Mouse (Mus musculus) hematopoietic stem cell, adult 5-6 weeks (primary cell): ENCODE data around the gene Nono. TPM values are rescaled to one million over a fixed set of nuclear protein-coding genes. Genes with fewer than 3 reads are reported as not detected.

Source experiments
- ATAC-seq, 2 experiments: fragments of 125-278 bp in 1 of 2; replicated peaks in 1 of 2; 2 replicates each; pipeline ENCODE4 v1.8.0; 2016 to 2017; ENCODE audit warnings: inconsistent platforms in 2 of 2, mild to moderate bottlenecking in 2 of 2, moderate number of reproducible peaks in 2 of 2, low read depth in 1 of 2, moderate TSS enrichment in 1 of 2; ENCODE audit not compliant: low FRiP score in 2 of 2, poor library complexity in 2 of 2, severe bottlenecking in 2 of 2, insufficient read depth in 1 of 2, low TSS enrichment in 1 of 2
- total RNA-seq: library from RNA; stranded (forward); fragments of 172-1452, 232-1000 nt; gene quantifications from 2 replicates; pipeline ENCODE4 v1.2.3, GENCODE M21; 2017

Nono gene
- total RNA-seq, 1 experiment from 2014 or later = 556 TPM

DNA sequence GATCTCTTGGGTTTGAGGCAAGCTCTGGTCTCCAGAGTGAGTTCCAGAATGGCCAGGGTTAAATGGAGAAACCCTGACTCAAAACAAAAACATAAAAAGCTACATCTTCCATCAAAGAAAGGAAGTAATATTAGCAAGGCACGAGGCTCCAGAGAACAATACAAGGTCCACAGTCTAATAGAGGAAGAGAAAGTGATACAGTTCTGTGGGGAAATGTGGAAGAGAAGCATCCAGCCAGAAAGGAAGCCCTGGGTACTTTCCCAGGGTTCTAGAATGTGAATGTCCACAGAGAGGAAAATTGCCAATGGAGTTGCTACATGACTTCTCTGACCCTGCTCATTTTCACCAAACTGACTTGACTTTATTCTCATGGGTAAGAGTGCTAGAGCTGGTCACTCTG lies 22.0 kb downstream of the Nono start:
- no peak for ATAC-seq

DNA sequence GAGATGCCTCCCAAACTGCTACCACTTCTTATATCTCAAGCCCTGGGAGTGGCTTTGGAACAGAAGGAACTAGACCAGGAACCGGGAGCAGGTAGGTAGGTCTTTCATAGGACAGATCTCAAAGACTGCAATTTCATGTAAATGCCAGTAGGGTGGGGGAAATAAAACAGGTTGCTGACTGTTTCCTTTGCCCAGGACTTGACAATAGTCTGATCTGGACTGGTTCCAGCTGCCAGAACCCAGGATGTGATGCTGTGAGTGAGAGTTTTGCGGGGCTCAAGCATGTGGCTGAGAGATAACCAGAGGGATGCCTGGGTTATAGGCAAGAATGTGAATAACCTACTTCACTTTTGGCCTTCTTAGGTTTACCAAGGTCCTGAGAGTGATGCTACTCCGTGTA lies 22.5 kb downstream of the Nono start:
- ATAC-seq = no peak

DNA sequence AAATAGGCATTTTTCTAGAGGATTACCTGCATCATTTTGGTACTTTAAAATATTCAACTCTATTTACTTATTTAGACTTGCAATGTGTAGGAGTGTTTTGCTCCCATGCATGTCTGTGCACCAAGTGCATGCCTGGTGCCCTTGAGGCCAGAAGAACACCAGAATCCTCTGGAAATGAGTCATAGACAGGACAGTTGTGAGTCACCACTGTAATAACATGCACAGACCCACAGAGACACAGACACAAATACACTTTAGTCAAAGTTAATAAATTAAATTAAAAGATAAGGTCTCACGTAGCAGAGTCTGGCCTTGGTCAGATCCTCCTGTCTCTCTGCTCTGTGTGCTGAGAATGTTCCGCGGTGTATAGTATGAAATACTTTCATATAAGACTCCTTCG lies 43.1 kb downstream of the Nono start:
- no peak for ATAC-seq

DNA sequence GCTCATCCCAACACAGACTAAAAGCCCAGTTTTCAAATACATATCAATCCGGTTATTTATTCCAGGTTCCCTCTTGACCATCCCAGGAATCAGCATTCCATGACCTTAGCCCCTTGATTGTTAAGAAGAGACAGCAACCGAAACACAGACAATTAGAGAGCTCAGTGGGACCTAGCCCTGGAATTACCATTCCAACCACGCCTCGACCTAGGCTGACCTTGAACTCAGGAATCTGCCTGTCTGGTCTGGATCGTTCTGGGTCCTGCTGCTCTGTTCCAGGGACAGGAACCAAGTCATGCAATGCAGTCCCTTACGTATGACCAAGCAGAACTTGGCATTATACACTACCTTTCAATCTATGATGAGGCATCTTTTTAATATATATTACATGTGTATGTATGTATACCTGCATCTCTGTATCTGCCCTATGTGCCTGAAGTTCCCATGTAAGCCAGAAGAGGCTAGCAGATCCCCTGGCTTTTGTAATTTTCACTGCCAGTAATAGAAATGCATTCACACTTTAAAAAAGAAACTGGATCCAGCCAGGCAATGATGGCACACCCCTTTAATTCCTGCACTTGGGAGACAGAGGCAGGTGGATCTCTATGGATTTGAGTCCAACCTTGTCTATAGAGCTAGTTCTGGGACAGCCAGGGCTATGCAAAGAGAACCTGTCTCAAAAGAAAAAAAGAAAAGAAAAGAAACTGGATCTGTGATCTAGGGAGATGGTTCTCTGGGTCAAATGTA lies 52.7 kb downstream of the Nono start:
- no peak for ATAC-seq

DNA sequence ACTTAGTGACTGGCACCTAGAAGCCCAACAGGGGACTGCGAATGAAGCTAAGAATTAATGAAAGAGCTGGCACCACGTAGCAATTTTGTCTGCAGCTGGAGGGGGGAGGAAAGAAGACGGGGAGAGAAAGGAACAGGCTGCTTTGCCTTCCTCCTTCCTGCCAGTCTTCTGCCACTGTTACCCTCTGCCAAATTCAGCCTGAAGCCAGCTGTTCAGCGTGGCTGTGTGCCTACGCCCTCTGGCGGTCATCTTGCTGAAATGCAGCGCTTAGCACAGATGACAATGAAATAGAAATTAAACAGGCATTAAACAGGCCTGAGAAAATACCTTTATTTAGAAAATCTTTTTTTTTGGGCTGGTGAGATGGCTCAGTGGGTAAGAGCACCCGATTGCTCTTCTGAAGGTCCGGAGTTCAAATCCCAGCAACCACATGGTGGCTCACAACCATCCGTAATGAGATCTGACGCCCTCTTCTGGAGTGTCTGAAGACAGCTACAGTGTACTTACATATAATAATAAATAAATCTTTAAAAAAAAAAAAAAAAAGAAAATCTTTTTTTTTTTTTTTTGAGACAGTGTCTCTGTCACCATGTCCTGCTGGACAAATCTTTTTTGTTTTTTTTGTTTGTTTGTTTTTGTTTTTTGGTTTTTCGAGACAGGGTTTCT lies 57.5 kb downstream of the Nono start:
- peak; percentile 22 to 81; a peak in 2 of 4 replicates for ATAC-seq

Other genes with a start within 250 kb of the Nono start
- 33.5 and 49.8 TPM in 2 replicates for gene Snx12, start 206.8 kb upstream of the Nono start, total RNA-seq
- gene Foxo4, start 174.8 kb upstream of the Nono start, total RNA-seq = 17.7 and 18.0 TPM in 2 replicates
- not detected in 2 replicates for gene Gm614, start 165.3 kb upstream of the Nono start, total RNA-seq
- 114 and 157 TPM in 2 replicates for gene Il2rg, start 161.1 kb upstream of the Nono start, total RNA-seq
- gene Gm20489, start 160.3 kb upstream of the Nono start, total RNA-seq = not detected in 2 replicates
- 34.3 and 48.1 TPM in 2 replicates for gene Med12, start 155.3 kb upstream of the Nono start, total RNA-seq
- gene Nlgn3, start 130.2 kb upstream of the Nono start, total RNA-seq = not detected in 2 replicates
- not detected in 2 replicates for gene Gjb1, start 52.9 kb upstream of the Nono start, total RNA-seq
- 28.1 and 31.3 TPM in 2 replicates for gene Zmym3, start 8.5 kb upstream of the Nono start, total RNA-seq
- gene Itgb1bp2, start 19.8 kb downstream of the Nono start, total RNA-seq = 1.7 and 6.1 TPM in 2 replicates
- 92.7 and 98.5 TPM in 2 replicates for gene Taf1, start 103.4 kb downstream of the Nono start, total RNA-seq
- 114 and 173 TPM in 2 replicates for gene Ogt, start 210.7 kb downstream of the Nono start, total RNA-seq